Mouse (Mus musculus) cerebellum, adult 2 months (tissue): ENCODE measurements around the gene Dll1. TPM values are rescaled to one million over a fixed set of nuclear protein-coding genes. Genes with fewer than 3 reads are reported as not detected.

Source experiments
- DNase-seq, 2 experiments: peaks; one replicate each; pipeline ENCODE4 v3.0.0; 2021
- H3K27ac ChIP-seq: fragments of 200-500 bp; 2 replicates; pipeline ENCODE4 v1.5.1; 2012; ENCODE audit warnings: low read length, control low read depth, inconsistent platforms; ENCODE audit not compliant: insufficient read depth
- H3K27me3 ChIP-seq: fragments of 200-500 bp; 2 replicates; pipeline ENCODE4 v1.6.1; 2012; ENCODE audit warnings: inconsistent platforms, mild to moderate bottlenecking, low read length, moderate library complexity; ENCODE audit not compliant: control insufficient read depth, insufficient read depth
- H3K4me1 ChIP-seq: fragments of 200-500 bp; 2 replicates; pipeline ENCODE4 v1.6.1; 2011; ENCODE audit warnings: low read length; ENCODE audit not compliant: control insufficient read depth, insufficient read depth
- H3K4me3 ChIP-seq: fragments of 200-500 bp; replicated peaks from 2 replicates; pipeline ENCODE3; 2011; ENCODE audit warnings: mild to moderate bottlenecking, low read depth, low read length, control low read depth; ENCODE audit not compliant: insufficient read depth
- CTCF ChIP-seq: fragments of 200-500 bp; IDR thresholded peaks from 2 replicates; pipeline ENCODE4 v1.5.1; 2011; ENCODE audit warnings: low read depth, mild to moderate bottlenecking, control low read depth, low read length, moderate library complexity, borderline replicate concordance; ENCODE audit not compliant: insufficient read depth
- POLR2A ChIP-seq: fragments of 200-500 bp; IDR thresholded peaks from 2 replicates; pipeline ENCODE4 v1.6.1; 2011; ENCODE audit warnings: low read length, control low read depth, borderline replicate concordance; ENCODE audit not compliant: insufficient read depth
- WGBS: fragments of 180-500 bp; shearing (Covaris S2); methylation state at CpG from one replicate; pipeline ENCODE4 v1.1.7; 2018; 5-methylcytosine and 5-hydroxymethylcytosine counted together
- polyA plus RNA-seq: library from polyadenylated mRNA; depleted of rRNA; stranded (reverse); fragments of >200 nt; gene quantifications from 2 replicates; pipeline ENCODE4 v1.2.3, GENCODE M21; 2012

Gene Dll1
- polyA plus RNA-seq, 1 experiment, result 6.2 TPM

- peaks cover 2% of the 10 kb centered on the region; the same call in 1 of the 2 replicates for H3K27me3 ChIP-seq
- no peak overlapping the region for H3K27ac ChIP-seq
- no peaks in the 10 kb centered on the region for H3K4me1 ChIP-seq
- under 1% methylated on average over 68 of the region's 69 CpGs for WGBS
- DNase-seq, result peak; percentile 54 to 61
- peak overlapping the region; percentile 53 for H3K4me3 ChIP-seq
- TF ChIP-seq CTCF (no peak), POLR2A (no peak)
Measured at GRCm38 (mm10) chr17:15375701-15376493, 775 bp downstream of the Dll1 start.

DNA sequence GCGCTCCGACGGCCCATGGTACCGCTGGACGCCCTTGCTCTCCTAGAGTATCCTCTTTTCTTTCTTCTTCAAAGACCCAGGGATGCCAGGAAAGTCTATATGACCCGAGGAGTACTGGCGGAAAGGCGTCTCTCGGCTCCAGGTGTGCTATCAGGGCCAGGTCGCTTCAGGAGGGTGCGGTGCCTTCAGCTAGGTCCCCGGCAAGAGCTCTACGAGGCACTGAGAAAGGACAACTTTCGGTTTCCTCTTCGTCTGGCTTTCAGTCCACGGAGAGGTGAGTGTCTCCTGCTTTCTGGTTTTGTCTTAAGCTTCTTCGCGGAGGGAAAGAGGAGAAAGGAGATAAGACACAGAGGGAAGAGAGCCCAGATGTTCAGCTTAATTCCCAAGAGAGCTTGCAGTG is 1.4 kb downstream of the Dll1 start:
- Histone ChIP-seq H3K27me3 (no peaks in the 10 kb centered on the region; the same call in 1 of the 2 replicates), H3K4me1 (no peaks in the 10 kb centered on the region), H3K4me3 (peak overlapping the region; percentile 53), H3K27ac (no peak overlapping the region)
- DNase-seq, result no peak
- TF ChIP-seq CTCF (no peak), POLR2A (no peak)
- WGBS, result under 1% methylated on average over 18 of the region's 18 CpGs

GRCm38 (mm10) chr17:15374321-15375141 is 2.1 kb downstream of the Dll1 start:
- no peaks in the 10 kb centered on the region; the same call in 1 of the 2 replicates for H3K27me3 ChIP-seq
- WGBS, result 7% methylated on average over 50 of the region's 50 CpGs
- H3K4me3 ChIP-seq, result peak overlapping the region; percentile 53
- H3K27ac ChIP-seq, result no peak overlapping the region
- no peaks in the 10 kb centered on the region for H3K4me1 ChIP-seq
- DNase-seq, result no peak
- no peak for TF ChIP-seq CTCF
- no peak for TF ChIP-seq POLR2A

- no peak overlapping the region for H3K4me3 ChIP-seq
- H3K27me3 ChIP-seq, result no peaks in the 10 kb centered on the region
- no peak overlapping the region for H3K27ac ChIP-seq
- WGBS, result 75% methylated on average over 15 of the region's 15 CpGs
- TF ChIP-seq POLR2A (no peak), CTCF (no peak)
- H3K4me1 ChIP-seq, result no peaks in the 10 kb centered on the region
- DNase-seq, result no peak
Measured at GRCm38 (mm10) chr17:15372931-15373652, 3.6 kb downstream of the Dll1 start.

DNA sequence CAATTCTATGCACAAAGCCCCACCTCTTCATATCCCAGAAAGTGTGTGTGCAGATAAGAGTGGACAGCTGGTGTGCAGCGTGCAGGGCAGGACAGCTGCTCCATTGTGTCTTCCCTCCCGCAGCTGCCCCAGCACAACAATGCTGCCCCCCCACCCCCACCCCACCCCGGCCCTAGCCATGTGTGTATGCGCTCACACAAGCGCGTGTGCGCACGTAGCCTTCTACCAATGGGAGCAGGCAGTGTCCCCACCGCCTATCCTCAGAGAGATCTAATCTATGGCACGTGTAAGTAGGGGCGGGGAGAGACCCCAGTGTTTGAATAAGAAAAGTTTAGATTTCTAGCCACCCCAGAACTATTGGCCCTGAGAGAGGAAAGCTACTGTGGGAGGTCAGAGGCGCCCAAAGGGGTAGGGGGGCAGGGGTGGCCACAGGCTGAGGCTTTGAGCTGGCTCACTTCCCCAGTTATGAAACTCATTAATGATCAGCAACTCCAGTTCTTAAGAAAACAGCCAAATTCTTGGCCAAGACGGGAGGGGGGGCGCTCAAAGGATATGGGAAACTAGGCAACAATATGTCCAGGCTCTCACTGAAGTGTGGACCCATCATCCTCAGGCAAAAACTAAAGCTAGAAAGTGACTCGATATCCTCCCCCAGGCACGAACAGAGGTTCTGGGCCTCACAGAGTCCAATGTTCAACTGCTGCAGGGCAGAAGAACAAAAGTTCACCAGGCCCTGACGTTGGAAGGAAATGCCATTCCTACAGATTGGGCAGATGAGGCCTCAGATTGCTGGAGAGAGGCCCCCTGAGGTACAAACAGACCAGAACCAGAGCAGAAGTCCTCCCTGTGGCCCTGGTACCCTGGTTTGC is 4.5 kb downstream of the Dll1 start:
- DNase-seq, result no peak

DNA sequence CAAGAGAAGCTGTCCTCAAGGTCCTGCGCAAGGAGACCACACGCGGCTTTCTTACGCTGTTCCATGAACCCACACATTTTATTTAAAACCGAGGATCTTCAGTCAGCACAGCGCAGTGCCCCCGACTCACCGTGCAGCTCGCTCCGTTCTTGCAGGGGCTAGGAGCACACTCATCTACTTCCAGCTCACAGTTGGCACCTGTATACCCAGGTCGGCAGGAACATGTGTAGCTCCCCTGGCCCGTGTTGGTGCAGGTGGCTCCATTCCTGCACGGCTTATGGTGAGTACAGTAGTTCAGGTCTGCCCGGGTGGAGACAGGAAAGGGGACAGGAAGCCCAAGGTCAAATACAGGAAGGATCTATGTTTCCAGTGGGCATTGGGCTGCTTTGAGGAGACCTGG is 6.3 kb downstream of the Dll1 start:
- no peaks in the 10 kb centered on the region for H3K27me3 ChIP-seq
- WGBS, result 91% methylated on average over 14 of the region's 14 CpGs
- no peak overlapping the region for H3K27ac ChIP-seq
- no peak for DNase-seq
- H3K4me1 ChIP-seq, result no peaks in the 10 kb centered on the region
- no peak for TF ChIP-seq CTCF
- TF ChIP-seq POLR2A, result no peak
- no peak overlapping the region for H3K4me3 ChIP-seq

More for the DNA sequence above, 4.5 kb downstream of the Dll1 start:
- H3K4me3 ChIP-seq, result no peak overlapping the region
- H3K27me3 ChIP-seq, result no peaks in the 10 kb centered on the region
- no peaks in the 10 kb centered on the region for H3K4me1 ChIP-seq
- H3K27ac ChIP-seq, result no peak overlapping the region
- TF ChIP-seq POLR2A, result no peak
- TF ChIP-seq CTCF, result no peak
- WGBS, result 46% methylated on average over 17 of the region's 17 CpGs
